Mouse (Mus musculus): ENCODE measurements around the gene Wnt11. TPM values are rescaled to one million over a fixed set of nuclear protein-coding genes. Genes with fewer than 3 reads are reported as not detected.
A peak's percentile ranks its signal among the peaks of the same experiment; 100 is the strongest.

Gene Wnt11
- polyA plus RNA-seq, 1 experiment from 2014 or later: 2.9 TPM

DNA sequence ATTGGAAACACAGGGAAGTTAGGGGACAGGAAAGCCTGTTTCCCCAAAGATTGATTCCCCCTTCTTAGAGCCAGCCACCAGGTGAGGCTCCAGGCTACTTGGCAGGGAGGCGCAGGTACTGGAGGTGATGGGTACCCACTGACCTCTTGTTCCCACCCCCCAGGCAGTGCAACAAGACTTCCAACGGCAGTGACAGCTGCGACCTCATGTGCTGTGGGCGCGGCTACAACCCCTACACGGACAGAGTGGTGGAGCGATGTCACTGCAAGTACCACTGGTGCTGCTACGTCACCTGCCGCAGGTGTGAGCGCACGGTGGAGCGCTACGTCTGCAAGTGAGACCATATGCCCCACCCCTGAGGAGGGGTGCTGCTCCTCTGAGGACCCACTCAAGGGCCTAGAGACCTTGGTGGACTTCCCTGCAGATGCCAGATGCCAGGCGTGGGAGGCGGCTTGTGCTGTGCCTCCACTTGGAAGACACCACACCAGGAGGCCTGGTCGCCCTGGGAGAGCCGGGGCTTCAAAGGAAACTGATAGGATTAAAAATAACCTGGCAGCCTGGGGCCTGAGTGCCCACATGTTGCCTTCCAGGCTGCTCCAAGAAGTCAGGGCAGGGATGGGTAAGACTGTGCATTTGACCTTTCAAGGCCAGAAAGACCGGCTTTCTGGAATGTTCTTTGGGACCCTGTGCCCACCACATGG, 18.2 kb downstream of the Wnt11 start:
- 80% methylated on average over 18 of the region's 18 CpGs for WGBS
- no peak for ATAC-seq (ENCODE audit: low FRiP score, low read depth)
- no peaks in the 10 kb centered on the region for H3K9me3 ChIP-seq
- H3K36me3 ChIP-seq: no peaks in the 10 kb centered on the region
- no peak overlapping the region for H3K4me3 ChIP-seq
- H3K27me3 ChIP-seq: peaks cover 17% of the 10 kb centered on the region
- H3K27ac ChIP-seq (replicated peaks): no peak overlapping the region
- no peak overlapping the region for H3K9ac ChIP-seq (replicated peaks)
- H3K4me2 ChIP-seq (replicated peaks): no peak overlapping the region
- peaks cover 6% of the 10 kb centered on the region; the same call in 1 of the 2 replicates for H3K4me1 ChIP-seq

DNA sequence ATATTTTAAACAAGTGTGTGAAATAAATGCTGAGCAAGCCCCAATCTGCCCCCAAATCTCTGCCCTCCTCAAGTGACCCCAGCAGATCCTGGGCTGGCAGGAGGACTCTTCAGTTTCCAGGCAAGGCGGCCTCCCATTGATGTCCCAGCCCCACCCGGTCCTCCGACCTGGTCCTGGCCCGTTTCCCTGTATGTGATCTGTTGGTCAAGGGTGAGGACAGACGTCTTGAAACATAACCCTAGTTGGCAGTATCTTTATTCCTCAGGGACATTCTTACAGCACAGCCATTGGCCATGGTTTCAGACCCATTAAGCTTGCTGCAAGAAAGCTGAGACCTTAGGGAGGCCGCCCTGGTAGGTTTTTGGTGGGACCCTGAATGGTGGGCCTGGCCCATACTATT, 18.9 kb downstream of the Wnt11 start:
- Histone ChIP-seq H3K27ac (replicated peaks) (no peak overlapping the region), H3K4me3 (no peak overlapping the region), H3K9me3 (no peaks in the 10 kb centered on the region), H3K4me1 (peaks cover 6% of the 10 kb centered on the region; the same call in 1 of the 2 replicates), H3K36me3 (no peaks in the 10 kb centered on the region), H3K9ac (replicated peaks) (no peak overlapping the region), H3K27me3 (peaks cover 11% of the 10 kb centered on the region), H3K4me2 (replicated peaks) (no peak overlapping the region)
- no peak for ATAC-seq (ENCODE audit: low FRiP score, low read depth)
- 92% methylated on average over 6 of the region's 6 CpGs for WGBS

DNA sequence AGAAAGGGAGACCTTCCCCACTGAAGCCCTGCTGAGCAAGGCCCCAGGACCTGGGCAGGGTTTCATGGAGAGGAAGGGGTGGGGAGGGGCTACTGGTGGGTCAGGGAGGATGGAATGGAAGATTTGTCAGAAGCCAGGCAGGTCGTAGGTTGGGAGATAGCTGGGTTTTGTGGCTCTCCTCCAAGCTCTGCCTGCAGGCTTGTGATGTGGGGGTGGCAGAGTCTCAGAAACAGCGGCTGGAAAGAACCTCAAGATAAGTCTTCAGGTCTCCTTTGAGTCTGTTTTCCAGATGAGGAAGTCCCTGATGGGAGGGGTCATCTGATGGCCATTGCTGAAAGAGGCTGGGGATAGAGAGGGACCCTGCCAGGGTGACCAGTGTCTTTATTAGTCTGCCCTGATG, 20.5 kb downstream of the Wnt11 start:
- ATAC-seq (ENCODE audit: low FRiP score, low read depth): no peak
- Histone ChIP-seq H3K4me2 (replicated peaks) (no peak overlapping the region), H3K4me3 (no peak overlapping the region), H3K4me1 (peaks cover 6% of the 10 kb centered on the region; the same call in 1 of the 2 replicates), H3K36me3 (no peaks in the 10 kb centered on the region), H3K27ac (replicated peaks) (no peak overlapping the region), H3K27me3 (peaks cover 11% of the 10 kb centered on the region; the same call in 1 of the 2 replicates), H3K9ac (replicated peaks) (no peak overlapping the region), H3K9me3 (no peaks in the 10 kb centered on the region)
- WGBS: 87% methylated on average over 2 of the region's 2 CpGs

DNA sequence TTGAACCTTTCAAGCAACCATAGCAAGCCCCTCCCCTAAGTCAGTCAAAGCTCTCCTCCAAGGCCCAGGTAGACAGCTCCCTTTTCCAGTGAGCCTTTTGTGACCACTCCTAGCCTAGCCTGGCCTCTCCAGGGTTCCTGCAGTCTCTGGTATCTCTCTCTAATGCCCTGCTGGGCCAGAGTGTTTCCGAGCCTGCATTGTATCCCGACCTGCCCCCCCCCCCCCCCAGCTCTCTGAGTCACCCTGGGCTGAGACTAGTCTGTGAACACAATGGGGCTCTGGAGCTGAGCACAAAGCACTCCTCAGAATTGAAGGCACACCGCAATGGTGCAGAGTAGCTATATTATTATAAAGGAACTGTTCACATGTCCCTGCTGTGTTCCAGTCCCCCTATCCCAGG, 21.2 kb downstream of the Wnt11 start:
- ATAC-seq (ENCODE audit: low FRiP score, low read depth): 0 out of 2 replicates have a peak, but pooled peaks have one; percentile 27

DNA sequence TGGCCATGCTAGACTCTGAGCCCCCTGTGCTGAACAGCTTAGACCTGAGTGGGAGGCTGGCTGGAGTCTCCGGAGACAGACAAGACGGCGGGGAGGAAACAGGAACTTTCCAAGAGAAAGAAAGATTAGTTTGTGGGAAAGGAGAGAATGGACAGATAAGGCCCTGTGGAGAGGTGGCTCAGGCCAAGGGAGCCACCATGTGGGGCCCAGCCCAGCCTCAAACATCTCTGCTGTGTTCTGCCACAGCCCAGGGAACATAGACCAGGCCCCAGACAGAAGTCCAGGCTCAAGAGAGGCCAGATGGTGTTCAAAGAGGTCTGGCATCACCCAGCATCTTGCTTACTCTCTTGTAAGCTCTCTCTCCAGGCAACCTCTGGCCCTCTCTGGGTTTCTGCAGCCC, 22.2 kb downstream of the Wnt11 start:
- H3K27me3 ChIP-seq: 0 out of 2 replicates have a peak, but pooled peaks cover 4% of the 10 kb centered on the region
- no peak overlapping the region for H3K4me3 ChIP-seq
- H3K9me3 ChIP-seq: no peaks in the 10 kb centered on the region
- H3K4me2 ChIP-seq (replicated peaks): no peak overlapping the region
- no peak for ATAC-seq (ENCODE audit: low FRiP score, low read depth)
- H3K36me3 ChIP-seq: no peaks in the 10 kb centered on the region
- peaks cover 6% of the 10 kb centered on the region; the same call in 1 of the 2 replicates for H3K4me1 ChIP-seq
- no peak overlapping the region for H3K27ac ChIP-seq (replicated peaks)
- 77% methylated on average over 3 of the region's 3 CpGs for WGBS
- no peak overlapping the region for H3K9ac ChIP-seq (replicated peaks)

More for the DNA sequence above, 21.2 kb downstream of the Wnt11 start:
- H3K4me2 ChIP-seq (replicated peaks): no peak overlapping the region
- H3K27ac ChIP-seq (replicated peaks): no peak overlapping the region
- H3K36me3 ChIP-seq: no peaks in the 10 kb centered on the region
- H3K4me1 ChIP-seq: peaks cover 6% of the 10 kb centered on the region; the same call in 1 of the 2 replicates
- no peak overlapping the region for H3K9ac ChIP-seq (replicated peaks)
- no peak overlapping the region for H3K4me3 ChIP-seq
- no peaks in the 10 kb centered on the region for H3K9me3 ChIP-seq
- WGBS: 14% methylated on average over 3 of the region's 3 CpGs
- H3K27me3 ChIP-seq: peaks cover 11% of the 10 kb centered on the region; the same call in 1 of the 2 replicates

DNA sequence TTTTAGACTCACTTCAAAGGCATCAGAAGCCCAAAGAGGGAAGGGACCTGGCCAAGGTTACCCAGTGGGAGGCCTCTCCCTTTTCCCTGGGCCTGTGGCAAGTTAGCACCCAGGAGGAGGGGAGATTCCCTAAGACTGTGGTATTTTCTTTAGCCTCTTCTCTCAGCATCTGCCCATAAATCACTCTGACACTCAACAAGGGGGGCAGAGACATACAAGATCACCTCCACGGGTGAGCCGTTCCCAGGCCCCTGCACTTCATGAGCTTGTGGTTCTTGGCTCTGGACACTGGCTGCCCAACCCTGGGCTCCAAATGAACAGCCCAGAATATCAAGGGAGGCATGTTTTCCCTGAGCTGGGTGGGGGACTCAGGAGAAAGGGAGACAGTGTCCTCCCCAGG, 26.1 kb downstream of the Wnt11 start:
- H3K36me3 ChIP-seq: no peaks in the 10 kb centered on the region
- WGBS: 73% methylated on average over 2 of the region's 2 CpGs
- no peaks in the 10 kb centered on the region for H3K27me3 ChIP-seq
- no peak overlapping the region for H3K4me3 ChIP-seq
- no peak overlapping the region for H3K4me2 ChIP-seq (replicated peaks)
- ATAC-seq (ENCODE audit: low FRiP score, low read depth): no peak
- no peaks in the 10 kb centered on the region for H3K9me3 ChIP-seq
- H3K4me1 ChIP-seq: peaks cover 4% of the 10 kb centered on the region; the same call in 1 of the 2 replicates
- no peak overlapping the region for H3K27ac ChIP-seq (replicated peaks)
- no peak overlapping the region for H3K9ac ChIP-seq (replicated peaks)

DNA sequence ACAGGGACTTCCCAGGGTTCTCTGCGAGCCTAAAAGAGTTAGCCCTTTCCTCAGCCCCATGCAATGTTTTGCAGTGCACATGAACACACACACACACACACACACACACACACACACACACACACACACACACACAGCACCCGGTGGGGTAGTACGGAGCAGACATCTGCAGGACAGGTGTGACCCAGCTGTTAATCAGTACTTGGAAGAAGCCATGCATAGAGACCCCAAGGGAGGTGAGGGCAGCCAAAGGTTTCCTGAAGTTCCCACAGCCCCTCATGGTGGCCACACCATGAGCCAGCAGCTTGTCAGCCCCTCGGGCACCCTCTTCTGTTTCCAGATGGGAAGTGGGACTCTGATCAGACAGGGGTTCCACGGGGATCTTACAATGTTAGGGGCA, 28.1 kb downstream of the Wnt11 start:
- H3K36me3 ChIP-seq: no peaks in the 10 kb centered on the region
- H3K4me2 ChIP-seq (replicated peaks): no peak overlapping the region
- WGBS: 79% methylated on average over 5 of the region's 5 CpGs
- H3K4me3 ChIP-seq: no peak overlapping the region
- H3K9ac ChIP-seq (replicated peaks): no peak overlapping the region
- ATAC-seq (ENCODE audit: low FRiP score, low read depth): no peak
- peaks cover 11% of the 10 kb centered on the region; the same call in 1 of the 2 replicates for H3K4me1 ChIP-seq
- H3K27ac ChIP-seq (replicated peaks): no peak overlapping the region
- H3K27me3 ChIP-seq: peaks cover 2% of the 10 kb centered on the region; the same call in 1 of the 2 replicates
- no peaks in the 10 kb centered on the region for H3K9me3 ChIP-seq

DNA sequence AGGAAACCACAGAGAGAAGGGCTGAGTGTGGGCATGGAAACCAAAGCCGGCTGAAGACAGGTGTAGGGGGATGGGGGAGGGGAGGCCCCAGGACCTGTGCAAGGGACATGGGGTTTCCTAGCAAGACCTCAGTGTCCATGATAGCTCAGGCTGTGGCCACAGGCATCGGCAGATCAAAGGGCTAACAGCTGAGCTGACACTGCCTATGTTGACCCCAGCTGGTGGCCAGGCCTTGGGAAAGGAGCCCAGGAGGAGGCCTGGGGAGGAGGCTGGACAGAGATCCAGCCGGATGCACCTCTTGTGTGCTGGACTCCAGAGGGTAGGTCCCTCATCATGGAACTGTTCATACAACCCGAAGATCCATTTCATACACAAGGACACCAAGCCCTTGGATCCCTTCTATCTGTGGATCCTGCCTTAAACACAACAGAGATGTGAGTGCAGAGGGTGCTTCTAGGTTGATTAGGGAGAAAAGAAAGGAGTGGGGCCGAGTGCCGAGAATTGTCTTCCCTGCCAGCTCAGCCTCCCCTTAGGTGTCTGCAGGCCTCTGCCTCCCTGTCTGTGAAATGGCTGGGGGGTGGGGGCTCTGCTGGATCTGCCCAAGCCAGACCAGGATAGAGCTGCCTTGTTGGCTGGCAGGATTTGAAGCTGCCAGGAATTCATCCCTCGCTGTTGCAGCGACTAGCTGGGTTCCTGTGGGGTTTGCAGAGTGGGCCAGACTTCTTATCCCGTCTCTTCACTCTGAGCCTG, 29.2 kb downstream of the Wnt11 start:
- ATAC-seq (ENCODE audit: low FRiP score, low read depth): no peak

DNA sequence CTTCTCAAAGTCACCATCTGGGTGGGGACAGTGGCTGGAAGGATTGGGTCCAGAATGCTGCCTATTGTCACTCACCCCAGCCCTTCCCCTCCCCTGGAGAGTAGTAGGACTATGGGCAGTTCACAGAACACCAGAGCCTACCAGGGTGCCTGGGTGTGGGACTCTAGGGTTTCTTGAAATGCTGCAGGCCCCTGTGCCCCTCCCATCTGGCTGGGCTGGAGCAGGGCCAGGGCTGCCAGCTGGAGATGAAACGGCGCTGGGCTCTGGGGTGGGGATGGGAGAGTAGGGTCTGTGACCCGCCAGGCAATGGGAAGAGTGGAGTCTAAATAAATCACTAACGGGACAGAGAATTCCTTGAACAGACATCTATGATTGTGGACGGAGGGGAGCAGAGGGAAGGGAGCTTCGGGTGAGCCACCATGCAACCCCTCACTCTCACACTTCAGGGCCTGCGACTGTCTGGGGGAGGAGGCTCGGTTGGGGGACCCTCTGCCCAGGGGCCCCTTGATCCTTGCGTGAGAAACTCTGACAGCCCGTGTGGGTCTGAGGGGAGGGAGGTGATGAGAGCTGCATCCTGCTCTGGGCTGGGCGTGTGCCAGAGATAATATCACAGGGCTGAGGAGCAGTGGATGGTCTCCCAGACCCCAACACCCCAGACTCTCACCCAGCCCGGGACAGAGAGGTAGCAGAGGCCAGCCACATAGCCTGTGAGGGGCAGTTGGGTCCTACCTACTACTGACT, 32.3 kb downstream of the Wnt11 start:
- Histone ChIP-seq H3K9ac (replicated peaks) (no peak overlapping the region), H3K4me3 (no peak overlapping the region), H3K27ac (replicated peaks) (no peak overlapping the region), H3K27me3 (peaks cover 17% of the 10 kb centered on the region; the same call in 1 of the 2 replicates), H3K9me3 (no peaks in the 10 kb centered on the region), H3K4me2 (replicated peaks) (no peak overlapping the region), H3K4me1 (peaks cover 21% of the 10 kb centered on the region; the same call in 1 of the 2 replicates), H3K36me3 (no peaks in the 10 kb centered on the region)
- no peak for ATAC-seq (ENCODE audit: low FRiP score, low read depth)
- 41% methylated on average over 12 of the region's 12 CpGs for WGBS

More for the DNA sequence above, 29.2 kb downstream of the Wnt11 start:
- Histone ChIP-seq H3K27me3 (peaks cover 3% of the 10 kb centered on the region; the same call in 1 of the 2 replicates), H3K4me3 (no peak overlapping the region), H3K4me1 (peaks cover 16% of the 10 kb centered on the region; the same call in 1 of the 2 replicates), H3K36me3 (no peaks in the 10 kb centered on the region), H3K9ac (replicated peaks) (no peak overlapping the region), H3K4me2 (replicated peaks) (no peak overlapping the region), H3K27ac (replicated peaks) (no peak overlapping the region), H3K9me3 (no peaks in the 10 kb centered on the region)
- WGBS: 39% methylated on average over 9 of the region's 9 CpGs

DNA sequence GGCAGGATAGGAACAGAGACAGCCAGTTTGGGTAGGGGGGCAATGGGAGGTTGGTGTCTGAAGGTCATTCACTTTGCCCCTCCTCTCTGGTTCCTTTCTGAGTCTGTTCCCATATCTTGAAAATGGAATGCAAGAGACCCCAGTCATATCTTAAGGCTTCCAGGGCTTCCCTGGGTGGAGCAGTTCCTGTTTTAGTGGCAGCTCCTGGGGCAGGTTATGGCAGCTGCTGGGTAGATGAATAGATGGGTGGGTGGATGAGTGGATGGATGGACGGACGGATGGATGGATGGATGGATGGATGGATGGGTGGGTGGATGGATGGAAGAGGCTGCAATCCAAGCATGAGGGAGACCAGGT, 32.9 kb downstream of the Wnt11 start:
- no peak overlapping the region for H3K9ac ChIP-seq (replicated peaks)
- H3K27me3 ChIP-seq: peaks cover 17% of the 10 kb centered on the region
- no peak overlapping the region for H3K4me3 ChIP-seq
- H3K4me2 ChIP-seq (replicated peaks): no peak overlapping the region
- H3K4me1 ChIP-seq: peaks cover 21% of the 10 kb centered on the region; the same call in 1 of the 2 replicates
- H3K27ac ChIP-seq (replicated peaks): no peak overlapping the region
- ATAC-seq (ENCODE audit: low FRiP score, low read depth): no peak
- no peaks in the 10 kb centered on the region for H3K36me3 ChIP-seq
- WGBS: 90% methylated on average over 2 of the region's 2 CpGs
- no peaks in the 10 kb centered on the region for H3K9me3 ChIP-seq

DNA sequence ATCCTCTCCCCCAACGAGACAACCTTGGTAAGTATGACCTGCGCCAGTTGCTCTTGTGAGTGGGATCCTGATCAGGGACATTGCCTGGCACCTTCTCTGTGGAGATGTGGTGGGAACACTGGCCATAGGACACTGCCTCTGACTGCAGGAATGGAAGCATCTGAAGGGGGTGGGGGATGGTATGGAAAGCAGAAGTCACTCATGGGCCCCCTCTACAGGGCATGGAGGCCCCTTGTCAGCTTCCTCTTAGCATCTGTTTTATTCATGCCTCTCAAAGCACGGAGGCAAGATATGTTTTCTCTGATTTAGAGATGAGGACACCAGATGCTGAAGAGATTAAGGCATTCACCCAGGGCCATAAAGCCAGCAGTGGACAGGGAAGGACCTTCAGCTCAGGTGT, 34.2 kb downstream of the Wnt11 start:
- peaks cover 17% of the 10 kb centered on the region for H3K27me3 ChIP-seq
- H3K4me1 ChIP-seq: peaks cover 21% of the 10 kb centered on the region; the same call in 1 of the 2 replicates
- H3K9me3 ChIP-seq: no peaks in the 10 kb centered on the region
- no peak overlapping the region for H3K9ac ChIP-seq (replicated peaks)
- no peaks in the 10 kb centered on the region for H3K36me3 ChIP-seq
- no peak overlapping the region for H3K4me2 ChIP-seq (replicated peaks)
- no peak for ATAC-seq (ENCODE audit: low FRiP score, low read depth)
- WGBS: 60% methylated on average over 3 of the region's 3 CpGs
- H3K4me3 ChIP-seq: no peak overlapping the region
- H3K27ac ChIP-seq (replicated peaks): no peak overlapping the region

All from midbrain, embryonic 12.5 days (tissue).